Comparison of ENCODE assay signal across 23 mouse cellular contexts in genomic region chr13:49738011-49738410, GRCm38 (mm10). TPM values are rescaled to one million over a fixed set of nuclear protein-coding genes. Genes with fewer than 3 reads are reported as not detected.
DNase-seq lines count a peak whose midpoint lies in the region; ATAC-seq and TF ChIP-seq lines count a peak whose summit lies in the region.
"Had no signal": no experiment of that assay in that cellular context is flagged by ENCODE, and none has a peak within 500 bp of the region (broad histone marks: within the 10 kb centered on the region; RNA-seq: fewer than 3 reads in every experiment).

No protein-coding gene starts in this region.

- no peaks in the 10 kb centered on the region for H3K9me3 ChIP-seq in CH12.LX (replicated peaks; ENCODE audit: low read length)
- H3K9me3 ChIP-seq in neural tube, embryonic 15.5 days (replicated peaks): no peaks in the 10 kb centered on the region
- H3K9me3 ChIP-seq: embryonic facial prominence, embryonic 13.5 days; embryonic facial prominence, embryonic 15.5 days; forebrain, embryonic 10.5 days; forebrain, embryonic 12.5 days had no signal

- ATAC-seq in neural tube, embryonic 15.5 days (ENCODE audit: low FRiP score): no peak
- ATAC-seq: CD4-positive, CD25-positive, alpha-beta regulatory T cell, adult 4 months; forebrain, embryonic 14.5 days; forebrain, embryonic 16.5 days had no signal

- no peak overlapping the region for H3K4me3 ChIP-seq in CH12.LX (replicated peaks in 1 of 3; ENCODE audit: low read depth in 2 of 3, low read length in 2 of 3, poor library complexity in 1 of 3)
- no peak overlapping the region for H3K4me3 ChIP-seq in neural tube, embryonic 15.5 days (replicated peaks)
- H3K4me3 ChIP-seq: embryonic facial prominence, embryonic 13.5 days; embryonic facial prominence, embryonic 15.5 days; erythroblast, embryonic 14.5 days; forebrain, embryonic 10.5 days; forebrain, embryonic 12.5 days had no signal

- in situ Hi-C loops in CH12.LX (cut with MboI; ENCODE audit: low pct_ligation_motif_present, low pct_unique_long_range_greater_than_20kb, low sequenced_read_pairs): no loop called here

- no peak overlapping the region for H3K9ac ChIP-seq in CH12.LX (ENCODE audit: insufficient read depth, low read depth)
- H3K9ac ChIP-seq in neural tube, embryonic 15.5 days (replicated peaks): no peak overlapping the region
- H3K9ac ChIP-seq: embryonic facial prominence, embryonic 13.5 days; embryonic facial prominence, embryonic 15.5 days; forebrain, embryonic 12.5 days had no signal

- TF ChIP-seq POLR2A in CH12.LX (IDR thresholded peaks at IDR 0.05; ENCODE audit: low read depth, low read length): no peak

- DNase-seq in CH12.LX (ENCODE audit: extremely low read depth) (no peak), MEL-GATA-1-ER (ENCODE audit: extremely low read depth, low read depth) (peak; percentile 21)
- DNase-seq in left cerebral cortex, adult 18-20 months (ENCODE audit: low spot score in 2 of 2): no peak
- DNase-seq in urinary bladder, adult 2 months (ENCODE audit: low spot score): no peak
- DNase-seq: adrenal gland, adult 8-10 months; adrenal gland, postnatal 14 days; adrenal gland, postnatal 36 days; B cell, adult 2 months; cerebellum, adult 11-12 months; cerebellum, adult 2 months; cerebellum, adult 9-10 months; cerebellum, postnatal 10 days; cerebellum, postnatal 25 days; embryo, embryonic 11 days had no signal

- H3K4me1 ChIP-seq in CH12.LX (ENCODE audit: control insufficient read depth in 1 of 2, insufficient read depth in 2 of 2): no peaks in the 10 kb centered on the region
- no peaks in the 10 kb centered on the region for H3K4me1 ChIP-seq in neural tube, embryonic 15.5 days
- H3K4me1 ChIP-seq: embryonic facial prominence, embryonic 13.5 days; embryonic facial prominence, embryonic 15.5 days; forebrain, embryonic 10.5 days; forebrain, embryonic 12.5 days had no signal

- no peak overlapping the region for H3K27ac ChIP-seq in CH12.LX (ENCODE audit: insufficient read depth, low read depth)
- no peak overlapping the region for H3K27ac ChIP-seq in neural tube, embryonic 15.5 days (replicated peaks)
- H3K27ac ChIP-seq: embryonic facial prominence, embryonic 13.5 days; embryonic facial prominence, embryonic 15.5 days; forebrain, embryonic 10.5 days; forebrain, embryonic 12.5 days had no signal

- no peak for TF ChIP-seq CTCF in CH12.LX (conservative IDR thresholded peaks at IDR 0.05 in 1 of 2, IDR thresholded peaks at IDR 0.05 in 1 of 2; ENCODE audit: low read depth in 2 of 2, low read length in 2 of 2)

- dilution Hi-C loops in CH12.LX (cut with MboI; ENCODE audit: extremely low pct_ligation_motif_present, extremely low pct_unique_long_range_greater_than_20kb, low sequenced_read_pairs): no loop called here

- no peaks in the 10 kb centered on the region for H3K79me2 ChIP-seq in CH12.LX (replicated peaks; ENCODE audit: control insufficient read depth, extremely low read depth, insufficient read depth, poor library complexity, severe bottlenecking)

- TF ChIP-seq RAD21 in CH12.LX (IDR thresholded peaks at IDR 0.05; ENCODE audit: low read depth, low read length): no peak

- H3K27me3 ChIP-seq in CH12.LX (replicated peaks): no peaks in the 10 kb centered on the region
- no peaks in the 10 kb centered on the region for H3K27me3 ChIP-seq in neural tube, embryonic 15.5 days (replicated peaks)
- H3K27me3 ChIP-seq: embryonic facial prominence, embryonic 13.5 days; embryonic facial prominence, embryonic 15.5 days; forebrain, embryonic 12.5 days had no signal

- 93% methylated on average over 2 of the region's 2 CpGs for WGBS in neural tube, embryonic 15.5 days

- peaks cover 22 to 57% of the 10 kb centered on the region in 2 experiments for H3K36me3 ChIP-seq in CH12.LX (replicated peaks in 1 of 2; ENCODE audit: control insufficient read depth in 1 of 2, insufficient read depth in 1 of 2, low read length in 1 of 2)
- peaks cover 29% of the 10 kb centered on the region for H3K36me3 ChIP-seq in neural tube, embryonic 15.5 days

- TF ChIP-seq EP300 in CH12.LX (IDR thresholded peaks at IDR 0.05; ENCODE audit: low read length): no peak

- H3K4me2 ChIP-seq in CH12.LX (ENCODE audit: insufficient read depth, low read depth, poor library complexity, severe bottlenecking): no peak overlapping the region
- no peak overlapping the region for H3K4me2 ChIP-seq in neural tube, embryonic 15.5 days
- H3K4me2 ChIP-seq: embryonic facial prominence, embryonic 13.5 days; embryonic facial prominence, embryonic 15.5 days; forebrain, embryonic 12.5 days had no signal

TF ChIP-seq in CH12.LX, 34 proteins besides CTCF, POLR2A, EP300 and RAD21:
- TF ChIP-seq TBP (conservative IDR thresholded peaks at IDR 0.05; ENCODE audit: low read depth, low read length) (no peak), POLR2AphosphoS2 (IDR thresholded peaks at IDR 0.05; ENCODE audit: low read depth, low read length) (0 out of 2 replicates have a peak, but pooled peaks have one; percentile 18)

RNA-seq across cellular contexts. Expression of gene Iars, which starts 56.1 kb away (rescaled TPM):
- total RNA-seq in CH12.LX (2012; rRNA removed) (100 and 141 TPM in 2 replicates), CH12.LX (2014; rRNA removed) (81.6 and 88.2 TPM in 2 replicates)
- polyA plus RNA-seq in CH12.LX (2012; ENCODE audit: insufficient read length, low read depth): 148 and 160 TPM in 2 replicates
- 49.8 and 54.3 TPM in 2 replicates for polyA plus RNA-seq in neural tube, embryonic 15.5 days (2015; fragmentation: Nextera tagmentation; extraction: Ambion mirVana)
- total RNA-seq in left cerebral cortex, adult 18-20 months (2021): 10 to 100 TPM; 62.0 to 67.9 TPM
- polyA plus RNA-seq in urinary bladder, adult 2 months (2012; rRNA removed): 33.1 and 36.1 TPM in 2 replicates
